Mouse (Mus musculus) lung, postnatal 0 days (tissue): ENCODE measurements around the gene Dnajc28.

Experiments used
- CTCF ChIP-seq: IDR thresholded peaks from 2 replicates; pipeline ENCODE4 v1.5.1; 2016; ENCODE audit warnings: antibody characterized with exemption, mild to moderate bottlenecking
- EP300 ChIP-seq: IDR thresholded peaks from 2 replicates; pipeline ENCODE4 v1.6.1; 2016; ENCODE audit warnings: antibody characterized with exemption, mild to moderate bottlenecking, control low read depth

DNA sequence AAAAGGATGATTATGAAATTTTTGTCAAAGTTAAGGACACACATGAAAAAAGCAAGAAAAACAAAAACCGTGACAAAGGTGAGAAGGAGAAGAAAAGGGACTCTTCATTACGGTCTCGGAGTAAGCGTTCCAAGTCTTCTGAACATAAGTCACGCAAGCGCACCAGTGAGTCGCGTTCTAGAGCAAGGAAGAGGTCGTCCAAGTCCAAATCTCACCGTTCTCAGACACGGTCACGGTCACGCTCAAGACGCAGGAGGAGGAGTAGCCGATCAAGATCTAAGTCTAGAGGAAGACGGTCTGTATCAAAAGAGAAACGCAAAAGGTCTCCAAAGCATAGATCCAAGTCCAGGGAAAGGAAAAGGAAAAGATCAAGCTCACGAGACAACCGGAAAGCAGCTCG lies 41.0 kb upstream of the Dnajc28 start:
- TF ChIP-seq CTCF (no peak), EP300 (no peak)
